Mouse (Mus musculus) testis, adult 2 months (tissue): Measurements from ENCODE around the gene Epha8.

ENCODE experiments used
- CTCF ChIP-seq: fragments of 200-500 bp; IDR thresholded peaks from 2 replicates; pipeline ENCODE4 v1.5.1; 2012; ENCODE audit warnings: low read depth, mild to moderate bottlenecking, inconsistent platforms, low read length, moderate library complexity; ENCODE audit not compliant: control insufficient read depth, insufficient read depth, insufficient replicate concordance
- POLR2A ChIP-seq: fragments of 200-500 bp; IDR thresholded peaks from 2 replicates; pipeline ENCODE4 v1.6.1; 2012; ENCODE audit warnings: low read depth, mild to moderate bottlenecking, inconsistent platforms, low read length, moderate library complexity; ENCODE audit not compliant: control insufficient read depth

- TF ChIP-seq CTCF (no peak), POLR2A (no peak)
These were observed 44.8 kb downstream of the Epha8 start for GRCm38 (mm10) chr4:136911804-136912203.
